ENCODE assay signal across 8 mouse cellular contexts in genomic region chr17:45663106-45663919, GRCm38 (mm10). TPM values are rescaled to one million over a fixed set of nuclear protein-coding genes. Genes with fewer than 3 reads are reported as not detected.
DNase-seq lines count a peak whose midpoint lies in the region; ATAC-seq and TF ChIP-seq lines count a peak whose summit lies in the region.

No protein-coding gene starts in this region.

- 24% methylated on average over 27 of the region's 27 CpGs for WGBS in heart, embryonic 16.5 days
- 23% methylated on average over 27 of the region's 27 CpGs for WGBS in liver, embryonic 12.5 days (ENCODE audit: insufficient replicate concordance)
- WGBS in neural tube, embryonic 11.5 days, result 31% methylated on average over 27 of the region's 27 CpGs

- ATAC-seq in erythroblast, adult 5-6 weeks (replicated peaks; ENCODE audit: low FRiP score, poor library complexity, severe bottlenecking), result peak; percentile 75
- ATAC-seq in heart, embryonic 16.5 days (replicated peaks; ENCODE audit: extremely low read depth, insufficient read depth, low FRiP score), result peak; percentile 37; the same call in 1 of the 2 replicates
- peak; percentile 51 for ATAC-seq in liver, embryonic 12.5 days
- peak; percentile 62 for ATAC-seq in neural tube, embryonic 11.5 days (ENCODE audit: insufficient read depth, low FRiP score, low TSS enrichment)

- H3K27me3 ChIP-seq in C2C12 (ENCODE audit: control insufficient read depth, insufficient read depth, insufficient read length), result no peaks in the 10 kb centered on the region
- H3K27me3 ChIP-seq in heart, embryonic 16.5 days (ENCODE audit: control insufficient read depth, insufficient read depth, low read length), result no peaks in the 10 kb centered on the region
- H3K27me3 ChIP-seq in liver, embryonic 12.5 days (replicated peaks), result no peaks in the 10 kb centered on the region
- H3K27me3 ChIP-seq in neural tube, embryonic 11.5 days (ENCODE audit: control insufficient read depth, insufficient read depth, low read length), result no peaks in the 10 kb centered on the region
- H3K27me3 ChIP-seq in testis, adult 2 months (ENCODE audit: control insufficient read depth, insufficient read depth, low read length), result no peaks in the 10 kb centered on the region

- DNase-seq in kidney, postnatal 14 days, result peak; percentile 78
- DNase-seq in neural tube, embryonic 11.5 days (ENCODE audit: low spot score), result peak; percentile 86

- H3ac ChIP-seq in C2C12 (ENCODE audit: control insufficient read depth, insufficient read length, low read depth), result no peak overlapping the region

- no peak for TF ChIP-seq POLR2A in bone marrow macrophage, adult 2 months (IDR thresholded peaks at IDR 0.05; ENCODE audit: borderline replicate concordance, low read depth, low read length)
- TF ChIP-seq POLR2A in testis, adult 2 months (IDR thresholded peaks at IDR 0.05; ENCODE audit: control insufficient read depth, low read depth, low read length), result no peak

- no peak overlapping the region for H3K27ac ChIP-seq in bone marrow macrophage, adult 2 months (ENCODE audit: insufficient read depth, low read depth, low read length)
- H3K27ac ChIP-seq in heart, embryonic 16.5 days (ENCODE audit: low read length), result no peak overlapping the region
- H3K27ac ChIP-seq in liver, embryonic 12.5 days, result no peak overlapping the region
- H3K27ac ChIP-seq in neural tube, embryonic 11.5 days (ENCODE audit: low read depth, low read length), result no peak overlapping the region
- H3K27ac ChIP-seq in testis, adult 2 months (ENCODE audit: control insufficient read depth, insufficient read depth, low read depth, low read length), result no peak overlapping the region

- peaks cover 29% of the 10 kb centered on the region for H3K36me3 ChIP-seq in C2C12 (ENCODE audit: control insufficient read depth, insufficient read depth)
- H3K36me3 ChIP-seq in heart, embryonic 16.5 days (ENCODE audit: control insufficient read depth, insufficient read depth), result peaks cover 19% of the 10 kb centered on the region
- peaks cover 45% of the 10 kb centered on the region for H3K36me3 ChIP-seq in liver, embryonic 12.5 days
- H3K36me3 ChIP-seq in neural tube, embryonic 11.5 days (ENCODE audit: control insufficient read depth, insufficient read depth, low read length), result peaks cover 7% of the 10 kb centered on the region
- no peaks in the 10 kb centered on the region for H3K36me3 ChIP-seq in testis, adult 2 months (ENCODE audit: control insufficient read depth, insufficient read depth, low read length)

- TF ChIP-seq CTCF in C2C12 (IDR thresholded peaks at IDR 0.05; ENCODE audit: control insufficient read depth, insufficient read depth, insufficient read length), result peak; percentile 94
- TF ChIP-seq CTCF in bone marrow macrophage, adult 2 months (IDR thresholded peaks at IDR 0.05; ENCODE audit: low read depth, low read length), result peak; percentile 100
- TF ChIP-seq CTCF in testis, adult 2 months (IDR thresholded peaks at IDR 0.05; ENCODE audit: control insufficient read depth, insufficient read depth, insufficient replicate concordance, low read depth, low read length), result peak; percentile 99

- H3K4me2 ChIP-seq in heart, embryonic 16.5 days (ENCODE audit: low read depth, low read length), result peak overlapping the region; percentile 46
- H3K4me2 ChIP-seq in liver, embryonic 12.5 days, result peak overlapping the region; percentile 53
- no peak overlapping the region; the same call in 1 of the 2 replicates for H3K4me2 ChIP-seq in neural tube, embryonic 11.5 days (ENCODE audit: low read depth)

- H3K4me3 ChIP-seq in C2C12 (ENCODE audit: insufficient read depth, poor library complexity, severe bottlenecking), result no peak overlapping the region
- no peak overlapping the region for H3K4me3 ChIP-seq in bone marrow macrophage, adult 2 months (ENCODE audit: insufficient read depth, low read length)
- no peak overlapping the region for H3K4me3 ChIP-seq in heart, embryonic 16.5 days (ENCODE audit: low read length)
- peak overlapping the region; percentile 19; the same call in 1 of the 2 replicates for H3K4me3 ChIP-seq in liver, embryonic 12.5 days
- H3K4me3 ChIP-seq in neural tube, embryonic 11.5 days (ENCODE audit: low read depth, low read length), result no peak overlapping the region
- H3K4me3 ChIP-seq in testis, adult 2 months (ENCODE audit: control insufficient read depth, low read depth, low read length), result peak overlapping the region; percentile 45

- no peaks in the 10 kb centered on the region for H3K9me3 ChIP-seq in heart, embryonic 16.5 days (replicated peaks; ENCODE audit: control insufficient read depth, low read length)
- no peaks in the 10 kb centered on the region for H3K9me3 ChIP-seq in liver, embryonic 12.5 days (replicated peaks)
- H3K9me3 ChIP-seq in neural tube, embryonic 11.5 days (ENCODE audit: control insufficient read depth, low read length), result no peaks in the 10 kb centered on the region

- H3K79me3 ChIP-seq in C2C12 (ENCODE audit: low read depth), result no peaks in the 10 kb centered on the region

- no peaks in the 10 kb centered on the region for H3K79me2 ChIP-seq in C2C12 (ENCODE audit: control insufficient read depth, insufficient read depth)

- H3K9ac ChIP-seq in heart, embryonic 16.5 days (ENCODE audit: low read length), result peak overlapping the region; percentile 42; the same call in 1 of the 2 replicates
- H3K9ac ChIP-seq in liver, embryonic 12.5 days, result no peak overlapping the region
- H3K9ac ChIP-seq in neural tube, embryonic 11.5 days (ENCODE audit: low read length), result no peak overlapping the region

- no peaks in the 10 kb centered on the region for H3K4me1 ChIP-seq in bone marrow macrophage, adult 2 months (ENCODE audit: control insufficient read depth, insufficient read depth, low read length)
- 0 out of 2 replicates have a peak, but pooled peaks cover 2% of the 10 kb centered on the region for H3K4me1 ChIP-seq in heart, embryonic 16.5 days (ENCODE audit: control insufficient read depth, insufficient read depth, low read length)
- H3K4me1 ChIP-seq in liver, embryonic 12.5 days, result peaks cover 16% of the 10 kb centered on the region
- H3K4me1 ChIP-seq in neural tube, embryonic 11.5 days (ENCODE audit: control insufficient read depth, insufficient read depth, low read length), result no peaks in the 10 kb centered on the region
- H3K4me1 ChIP-seq in testis, adult 2 months (ENCODE audit: control insufficient read depth, insufficient read depth, low read length), result peaks cover 41% of the 10 kb centered on the region

TF ChIP-seq in C2C12, 6 proteins besides CTCF, POLR2A, EP300 and RAD21:
- TF ChIP-seq MAX (IDR thresholded peaks at IDR 0.05) (no peak), MYOG (IDR thresholded peaks at IDR 0.05; ENCODE audit: control insufficient read depth, extremely low read depth, insufficient read length) (no peak), USF1 (IDR thresholded peaks at IDR 0.05; ENCODE audit: low read depth) (no peak), CEBPB (IDR thresholded peaks at IDR 0.05; ENCODE audit: low read depth) (no peak), MYOD1 (IDR thresholded peaks at IDR 0.05; ENCODE audit: control insufficient read depth, insufficient read length, low read depth) (no peak), FOSL1 (IDR thresholded peaks at IDR 0.05; ENCODE audit: insufficient read depth, low read length, poor library complexity, severe bottlenecking) (no peak)

RNA-seq across cellular contexts. Expression of gene Capn11, which starts 4.2 kb away (rescaled TPM):
- polyA plus RNA-seq in C2C12 (2012; fragmentation: generic; extraction: Trizol), result 0.04 TPM
- polyA plus RNA-seq in bone marrow macrophage, adult 2 months (2012; ENCODE audit: insufficient read depth, insufficient read length, missing spikeins), result 1.5 and 1.7 TPM in 2 replicates
- total RNA-seq in erythroblast, adult 5-6 weeks (2015; ENCODE audit: low replicate concordance), result 0.96 and 1.0 TPM in 2 replicates
- total RNA-seq in erythroblast, adult 5-6 weeks (2017; ENCODE audit: low replicate concordance), result 0.94 and 0.98 TPM in 2 replicates
- 0.34 and 0.84 TPM in 2 replicates for polyA plus RNA-seq in heart, embryonic 16.5 days (2015; fragmentation: Nextera tagmentation; extraction: Ambion mirVana)
- polyA plus RNA-seq in liver, embryonic 12.5 days (2016; fragmentation: Nextera tagmentation; extraction: Ambion mirVana), result 0.38 and 0.39 TPM in 2 replicates
- polyA plus RNA-seq in neural tube, embryonic 11.5 days (2014; fragmentation: Nextera tagmentation; extraction: Ambion mirVana), result 0.15 and 0.57 TPM in 2 replicates
- 28.2 and 28.4 TPM in 2 replicates for polyA plus RNA-seq in testis, adult 2 months (2012; rRNA removed)

RNA-seq across cellular contexts. Expression of gene Mrpl14, which starts 22.8 kb away (rescaled TPM):
- 259 TPM for polyA plus RNA-seq in C2C12 (2012; fragmentation: generic; extraction: Trizol)
- 73.3 and 73.4 TPM in 2 replicates for polyA plus RNA-seq in bone marrow macrophage, adult 2 months (2012; ENCODE audit: insufficient read depth, insufficient read length, missing spikeins)
- 7.3 and 12.5 TPM in 2 replicates for total RNA-seq in erythroblast, adult 5-6 weeks (2015; ENCODE audit: low replicate concordance)
- 3.4 and 12.0 TPM in 2 replicates for total RNA-seq in erythroblast, adult 5-6 weeks (2017; ENCODE audit: low replicate concordance)
- 137 and 143 TPM in 2 replicates for polyA plus RNA-seq in heart, embryonic 16.5 days (2015; fragmentation: Nextera tagmentation; extraction: Ambion mirVana)
- polyA plus RNA-seq in liver, embryonic 12.5 days (2016; fragmentation: Nextera tagmentation; extraction: Ambion mirVana), result 148 and 151 TPM in 2 replicates
- 102 and 108 TPM in 2 replicates for polyA plus RNA-seq in neural tube, embryonic 11.5 days (2014; fragmentation: Nextera tagmentation; extraction: Ambion mirVana)
- polyA plus RNA-seq in testis, adult 2 months (2012; rRNA removed), result 15.4 and 18.8 TPM in 2 replicates

RNA-seq across cellular contexts. Expression of gene Tmem63b, which starts 23.4 kb away (rescaled TPM):
- polyA plus RNA-seq in C2C12 (2012; fragmentation: generic; extraction: Trizol), result 54.3 TPM
- polyA plus RNA-seq in bone marrow macrophage, adult 2 months (2012; ENCODE audit: insufficient read depth, insufficient read length, missing spikeins), result 20.0 and 21.2 TPM in 2 replicates
- 2.5 and 5.2 TPM in 2 replicates for total RNA-seq in erythroblast, adult 5-6 weeks (2015; ENCODE audit: low replicate concordance)
- 0.43 and 3.9 TPM in 2 replicates for total RNA-seq in erythroblast, adult 5-6 weeks (2017; ENCODE audit: low replicate concordance)
- polyA plus RNA-seq in heart, embryonic 16.5 days (2015; fragmentation: Nextera tagmentation; extraction: Ambion mirVana), result 40.4 and 47.6 TPM in 2 replicates
- polyA plus RNA-seq in liver, embryonic 12.5 days (2016; fragmentation: Nextera tagmentation; extraction: Ambion mirVana), result 12.9 and 13.7 TPM in 2 replicates
- polyA plus RNA-seq in neural tube, embryonic 11.5 days (2014; fragmentation: Nextera tagmentation; extraction: Ambion mirVana), result 48.7 and 55.2 TPM in 2 replicates
- polyA plus RNA-seq in testis, adult 2 months (2012; rRNA removed), result 5.4 and 6.4 TPM in 2 replicates

Comparison
In these comparisons a context has a peak if more than half of its experiments do, and no peak if none do; other contexts are left out.
1. H3K4me3 ChIP-seq: peak in liver, embryonic 12.5 days (single experiment) and testis, adult 2 months (single experiment); none in C2C12 (single experiment), bone marrow macrophage, adult 2 months (single experiment), heart, embryonic 16.5 days (single experiment) and neural tube, embryonic 11.5 days (single experiment).
2. RNA of gene Capn11, which starts 4.2 kb away (polyA plus RNA-seq): 28.2 to 28.4 TPM in testis, adult 2 months; 1.5 to 1.7 TPM in bone marrow macrophage, adult 2 months, 0.34 to 0.84 TPM in heart, embryonic 16.5 days, 0.15 to 0.57 TPM in neural tube, embryonic 11.5 days, 0.38 to 0.39 TPM in liver, embryonic 12.5 days and 0.04 TPM in C2C12 (single experiment); every median in the first group is over 10 times any median in the second.
3. Peak in every context shown above with its lines, with median percentiles within 50 percentile points of each other: CTCF ChIP-seq and ATAC-seq.